Mouse (Mus musculus) CH12.LX (cell line): ENCODE measurements around the gene Amotl2. TPM values are rescaled to one million over a fixed set of nuclear protein-coding genes. Genes with fewer than 3 reads are reported as not detected.

Experiments
- DNase-seq: peaks from one replicate; pipeline ENCODE4 v3.0.0-alpha.2; 2013; ENCODE audit errors: extremely low read depth
- H3K27ac ChIP-seq: 2 replicates; pipeline ENCODE4 v1.5.1; 2012; ENCODE audit warnings: low read depth, mild to moderate bottlenecking, control low read depth, moderate library complexity; ENCODE audit not compliant: insufficient read depth
- H3K27me3 ChIP-seq: replicated peaks from 2 replicates; pipeline ENCODE3; 2012; ENCODE audit warnings: inconsistent platforms
- H3K36me3 ChIP-seq, 2 experiments: replicated peaks in 1 of 2; 2 replicates each; pipeline versions ENCODE3 to v1.6.1; 2012; ENCODE audit warnings: inconsistent platforms in 1 of 2, low read length in 1 of 2, mild to moderate bottlenecking in 1 of 2, mixed read lengths in 1 of 2, moderate library complexity in 1 of 2; ENCODE audit not compliant: control insufficient read depth in 1 of 2, insufficient read depth in 1 of 2
- H3K4me1 ChIP-seq, 2 experiments: 2 replicates each; pipeline ENCODE4 v1.6.1; 2012; ENCODE audit warnings: inconsistent platforms in 1 of 2, moderate library complexity in 1 of 2; ENCODE audit not compliant: insufficient read depth in 2 of 2, control insufficient read depth in 1 of 2
- H3K4me2 ChIP-seq: 2 replicates; pipeline ENCODE4 v1.6.1; 2012; ENCODE audit warnings: low read depth, mild to moderate bottlenecking, control low read depth; ENCODE audit not compliant: poor library complexity, insufficient read depth, severe bottlenecking
- H3K4me3 ChIP-seq, 3 experiments: fragments of 150-350 bp in 1 of 3; sonication (generic) in 1 of 3; replicated peaks in 1 of 3; 2 replicates each; pipeline versions ENCODE3 to v1.5.1; 2011 to 2012; ENCODE audit warnings: low read depth in 2 of 3, low read length in 2 of 3, mild to moderate bottlenecking in 2 of 3, moderate library complexity in 2 of 3, control low read depth in 1 of 3, improper control_type of control experiment in 1 of 3, inconsistent platforms in 1 of 3, mixed read lengths in 1 of 3; ENCODE audit not compliant: poor library complexity in 1 of 3
- H3K79me2 ChIP-seq: replicated peaks from 2 replicates; pipeline ENCODE4 v1.6.1; 2012; ENCODE audit warnings: mild to moderate bottlenecking, moderate library complexity; ENCODE audit not compliant: control insufficient read depth, poor library complexity, insufficient read depth, severe bottlenecking; ENCODE audit errors: extremely low read depth
- H3K9ac ChIP-seq: 2 replicates; pipeline ENCODE4 v1.6.1; 2012; ENCODE audit warnings: low read depth, mild to moderate bottlenecking, control low read depth, moderate library complexity; ENCODE audit not compliant: insufficient read depth
- H3K9me3 ChIP-seq: replicated peaks from 2 replicates; pipeline ENCODE3; 2012; ENCODE audit warnings: low read length, inconsistent platforms, mixed read lengths
- CHD1 ChIP-seq: IDR thresholded peaks from 2 replicates; pipeline ENCODE4 v1.6.1; 2012; ENCODE audit warnings: low read depth, low read length, improper control_type of control experiment, inconsistent platforms
- CHD2 ChIP-seq: IDR thresholded peaks from 2 replicates; pipeline ENCODE4 v1.6.1; 2011; ENCODE audit warnings: low read length, improper control_type of control experiment
- CTCF ChIP-seq, 2 experiments: IDR thresholded peaks in 1 of 2; conservative IDR thresholded peaks in 1 of 2; 2 replicates each; pipeline ENCODE4 v1.5.1; 2011 to 2012; ENCODE audit warnings: low read depth in 2 of 2, low read length in 2 of 2, improper control_type of control experiment in 1 of 2, inconsistent platforms in 1 of 2, mild to moderate bottlenecking in 1 of 2, moderate library complexity in 1 of 2
- E2F4 ChIP-seq: IDR thresholded peaks from 2 replicates; pipeline ENCODE4 v1.6.1; 2011; ENCODE audit warnings: low read depth, low read length, improper control_type of control experiment; ENCODE audit not compliant: insufficient replicate concordance
- ELF1 ChIP-seq: IDR thresholded peaks from 2 replicates; pipeline ENCODE4 v1.6.1; 2014; ENCODE audit warnings: low read depth, mild to moderate bottlenecking, inconsistent platforms, low read length, improper control_type of control experiment
- EP300 ChIP-seq: IDR thresholded peaks from 2 replicates; pipeline ENCODE4 v1.6.1; 2011; ENCODE audit warnings: low read length, improper control_type of control experiment
- JUN ChIP-seq: IDR thresholded peaks from 2 replicates; pipeline ENCODE4 v1.6.1; 2011; ENCODE audit warnings: low read depth, mild to moderate bottlenecking, low read length, improper control_type of control experiment, moderate library complexity; ENCODE audit not compliant: insufficient read depth
- JUND ChIP-seq: conservative IDR thresholded peaks from 2 replicates; pipeline ENCODE4 v1.6.1; 2011; ENCODE audit warnings: low read depth, low read length, improper control_type of control experiment
- KAT2A ChIP-seq: IDR thresholded peaks from 2 replicates; pipeline ENCODE4 v1.6.1; 2012; ENCODE audit warnings: low read length, improper control_type of control experiment, inconsistent platforms; ENCODE audit not compliant: insufficient replicate concordance
- MAX ChIP-seq: IDR thresholded peaks from 2 replicates; pipeline ENCODE4 v1.6.1; 2011; ENCODE audit warnings: low read length, improper control_type of control experiment
- MAZ ChIP-seq: IDR thresholded peaks from 2 replicates; pipeline ENCODE4 v1.6.1; 2012; ENCODE audit warnings: low read depth, mild to moderate bottlenecking, inconsistent platforms, low read length, improper control_type of control experiment, moderate library complexity
- MEF2A ChIP-seq: IDR thresholded peaks from 2 replicates; pipeline ENCODE4 v1.6.1; 2014; ENCODE audit warnings: low read depth, mild to moderate bottlenecking, inconsistent platforms, low read length, improper control_type of control experiment, borderline replicate concordance
- MXI1 ChIP-seq: IDR thresholded peaks from 2 replicates; pipeline ENCODE4 v1.6.1; 2011; ENCODE audit warnings: mild to moderate bottlenecking, low read depth, low read length, improper control_type of control experiment
- MYC ChIP-seq: IDR thresholded peaks from 2 replicates; pipeline ENCODE4 v1.6.1; 2011; ENCODE audit warnings: low read depth, mild to moderate bottlenecking, improper control_type of control experiment, low read length
- NRF1 ChIP-seq: IDR thresholded peaks from 2 replicates; pipeline ENCODE4 v1.6.1; 2014; ENCODE audit warnings: low read depth, mild to moderate bottlenecking, inconsistent platforms, low read length, improper control_type of control experiment, moderate library complexity
- PAX5 ChIP-seq: IDR thresholded peaks from 2 replicates; pipeline ENCODE4 v1.6.1; 2012; ENCODE audit warnings: low read length, inconsistent platforms, mixed read lengths
- POLR2A ChIP-seq: IDR thresholded peaks from 2 replicates; pipeline ENCODE4 v1.6.1; 2011; ENCODE audit warnings: low read depth, mild to moderate bottlenecking, improper control_type of control experiment, low read length
- POLR2AphosphoS2 ChIP-seq: IDR thresholded peaks from 2 replicates; pipeline ENCODE4 v1.6.1; 2011; ENCODE audit warnings: low read depth, low read length, improper control_type of control experiment
- RAD21 ChIP-seq: IDR thresholded peaks from 2 replicates; pipeline ENCODE4 v1.6.1; 2011; ENCODE audit warnings: low read depth, mild to moderate bottlenecking, low read length, improper control_type of control experiment, moderate library complexity
- RCOR1 ChIP-seq: conservative IDR thresholded peaks from 2 replicates; pipeline ENCODE4 v1.6.1; 2012; ENCODE audit warnings: low read depth, mild to moderate bottlenecking, inconsistent platforms, low read length, improper control_type of control experiment
- SIN3A ChIP-seq: IDR thresholded peaks from 2 replicates; pipeline ENCODE4 v1.6.1; 2012; ENCODE audit warnings: low read length, improper control_type of control experiment, inconsistent platforms
- TBP ChIP-seq: conservative IDR thresholded peaks from 2 replicates; pipeline ENCODE4 v1.6.1; 2011; ENCODE audit warnings: low read depth, low read length, improper control_type of control experiment
- UBTF ChIP-seq: IDR thresholded peaks from 2 replicates; pipeline ENCODE4 v1.6.1; 2012; ENCODE audit warnings: low read depth, mild to moderate bottlenecking, inconsistent platforms, low read length, improper control_type of control experiment, moderate library complexity
- USF1 ChIP-seq: IDR thresholded peaks from 2 replicates; pipeline ENCODE4 v1.6.1; 2014; ENCODE audit warnings: low read depth, mild to moderate bottlenecking, inconsistent platforms, low read length, improper control_type of control experiment
- USF2 ChIP-seq: conservative IDR thresholded peaks from 2 replicates; pipeline ENCODE4 v1.6.1; 2011; ENCODE audit warnings: low read depth, low read length, improper control_type of control experiment
- ZKSCAN1 ChIP-seq: IDR thresholded peaks from 2 replicates; pipeline ENCODE4 v1.6.1; 2012; ENCODE audit warnings: low read depth, inconsistent platforms, low read length, improper control_type of control experiment, borderline replicate concordance
- ZMIZ1 ChIP-seq: IDR thresholded peaks from 2 replicates; pipeline ENCODE4 v1.6.1; 2012; ENCODE audit warnings: low read depth, mild to moderate bottlenecking, inconsistent platforms, low read length, improper control_type of control experiment
- dilution Hi-C: fragments of 300-500 bp; cut with MboI; formaldehyde crosslinking; loops from 2 replicates; pipeline ENCODE4 v1.14.3; 2020; ENCODE audit warnings: low sequenced_read_pairs; ENCODE audit not compliant: extremely low pct_unique_long_range_greater_than_20kb, extremely low pct_ligation_motif_present
- in situ Hi-C: fragments of 300-500 bp; cut with MboI; formaldehyde crosslinking; loops from 3 replicates; pipeline ENCODE4 v1.14.3; 2019; ENCODE audit warnings: low sequenced_read_pairs, low pct_ligation_motif_present, low pct_unique_long_range_greater_than_20kb, mixed read lengths
- polyA plus RNA-seq: library from polyadenylated mRNA; unstranded; fragments of >175 nt; gene quantifications from 2 replicates; pipeline ENCODE4 v1.2.1, GENCODE M21; 2012; ENCODE audit warnings: low read depth; ENCODE audit not compliant: insufficient read length
- total RNA-seq, 2 experiments: library from RNA; depleted of rRNA; stranded (reverse); fragments of 300-350 nt in 1 of 2; fragments of >200 nt in 1 of 2; gene quantifications; 2 replicates each; pipeline ENCODE4 v1.2.3; 2012 to 2014

Gene Amotl2
- total and polyA plus RNA-seq, 3 experiments = 0.08 TPM; not detected in 2

- H3K9ac ChIP-seq = no peak overlapping the region
- H3K27ac ChIP-seq = no peak overlapping the region
- peaks cover 0 to 9% of the 10 kb centered on the region in 2 experiments; a peak in 2 of 4 replicates for H3K4me1 ChIP-seq
- no peaks in the 10 kb centered on the region for H3K79me2 ChIP-seq
- H3K27me3 ChIP-seq = peaks cover 2% of the 10 kb centered on the region
- H3K4me2 ChIP-seq = no peak overlapping the region
- H3K9me3 ChIP-seq = no peaks in the 10 kb centered on the region
- no peaks in the 10 kb centered on the region for H3K36me3 ChIP-seq
- TF ChIP-seq NRF1 (no peak), POLR2AphosphoS2 (no peak), E2F4 (no peak), USF1 (no peak), CTCF (conservative IDR thresholded peaks at IDR 0.05 in 1 of 2, IDR thresholded peaks at IDR 0.05 in 1 of 2; ENCODE audit: low read depth in 2 of 2, low read length in 2 of 2) (no peak), ZKSCAN1 (no peak), JUN (no peak), SIN3A (no peak), ZMIZ1 (no peak), MAZ (no peak), RAD21 (no peak), POLR2A (no peak), ELF1 (no peak), MYC (no peak), MEF2A (no peak), EP300 (no peak), TBP (no peak), MXI1 (no peak), RCOR1 (no peak)
- dilution Hi-C loops (no loop called here), in situ Hi-C loops (no loop called here)
- no peak overlapping the region for H3K4me3 ChIP-seq
- DNase-seq = no peak
Observed at GRCm38 (mm10) chr9:102689940-102690642, 26.4 kb upstream of the Amotl2 start.

- peaks cover under 1% of the 10 kb centered on the region for H3K27me3 ChIP-seq
- no peaks in the 10 kb centered on the region for H3K79me2 ChIP-seq
- dilution Hi-C loops = no loop called here
- TF ChIP-seq MYC (no peak), ELF1 (no peak), MXI1 (no peak), CHD2 (no peak), MAX (no peak), UBTF (no peak), KAT2A (no peak), POLR2AphosphoS2 (no peak), TBP (no peak), CHD1 (no peak), RAD21 (no peak), RCOR1 (no peak), SIN3A (no peak), PAX5 (no peak), USF2 (no peak), JUND (no peak), USF1 (no peak)
- H3K9ac ChIP-seq = no peak overlapping the region
- H3K27ac ChIP-seq = no peak overlapping the region
- no peaks in the 10 kb centered on the region for H3K36me3 ChIP-seq
- H3K4me2 ChIP-seq = no peak overlapping the region
- H3K4me1 ChIP-seq = peaks cover 0 to 9% of the 10 kb centered on the region in 2 experiments; a peak in 2 of 4 replicates
- H3K9me3 ChIP-seq = no peaks in the 10 kb centered on the region
- H3K4me3 ChIP-seq = no peak overlapping the region
- in situ Hi-C loops = no loop called here
- no peak for DNase-seq
Observed at GRCm38 (mm10) chr9:102690891-102691290, 25.6 kb upstream of the Amotl2 start.
